15 mouse cellular contexts compared by ENCODE assay signal in genomic region chr13:51872963-51873514, GRCm38 (mm10).
"Had no signal": no experiment of that assay in that cellular context is flagged by ENCODE, and none has a peak within 500 bp of the region (broad histone marks: within the 10 kb centered on the region; RNA-seq: fewer than 3 reads in every experiment).

No protein-coding gene starts in this region.

- ATAC-seq: intestine, embryonic 15.5 days had no signal

- H3K27ac ChIP-seq: hindbrain, embryonic 14.5 days; intestine, embryonic 15.5 days; kidney, postnatal 0 days; layer of hippocampus, adult 2 months; limb, embryonic 13.5 days; liver, embryonic 14.5 days; midbrain, embryonic 10.5 days; neural tube, embryonic 12.5 days had no signal

- H3K9ac ChIP-seq: hindbrain, embryonic 14.5 days; intestine, embryonic 15.5 days; limb, embryonic 13.5 days; liver, embryonic 14.5 days; lung, embryonic 14.5 days; neural tube, embryonic 12.5 days had no signal

- H3K9me3 ChIP-seq: intestine, embryonic 15.5 days; limb, embryonic 13.5 days; midbrain, embryonic 10.5 days; neural tube, embryonic 12.5 days had no signal

- H3K27me3 ChIP-seq: intestine, embryonic 15.5 days; limb, embryonic 13.5 days; neural tube, embryonic 12.5 days had no signal

- H3K4me2 ChIP-seq: hindbrain, embryonic 14.5 days; intestine, embryonic 15.5 days; limb, embryonic 13.5 days; lung, embryonic 14.5 days; neural tube, embryonic 12.5 days had no signal

- H3K36me3 ChIP-seq: intestine, embryonic 15.5 days; limb, embryonic 13.5 days; midbrain, embryonic 10.5 days; neural tube, embryonic 12.5 days had no signal

- DNase-seq: lung, embryonic 14.5 days; lung, postnatal 10 days; lung, postnatal 4 days; midbrain, embryonic 14.5 days; spleen, adult 18-20 months; thymus, adult 2 months; thymus, postnatal 25 days had no signal

- H3K4me3 ChIP-seq: intestine, embryonic 15.5 days; layer of hippocampus, adult 2 months; limb, embryonic 13.5 days; midbrain, embryonic 10.5 days; neural tube, embryonic 12.5 days had no signal
